Mouse (Mus musculus) inflammation-experienced regulatory T-cells, adult 6 months (primary cell): ENCODE measurements around the gene Vangl1. TPM values are rescaled to one million over a fixed set of nuclear protein-coding genes. Genes with fewer than 3 reads are reported as not detected.

ENCODE experiments used
- ATAC-seq: one replicate; pipeline ENCODE4 v1.8.0; 2017
- polyA plus RNA-seq, 3 experiments: library from polyadenylated mRNA; unstranded; fragments of 100-300 nt; shearing (Covaris generic); gene quantifications; one replicate each; pipeline ENCODE4 v1.2.1; 2017

Gene Vangl1
- polyA plus RNA-seq, 3 experiments from 2014 or later = 0.16 to 0.31 (median 0.17) TPM

DNA sequence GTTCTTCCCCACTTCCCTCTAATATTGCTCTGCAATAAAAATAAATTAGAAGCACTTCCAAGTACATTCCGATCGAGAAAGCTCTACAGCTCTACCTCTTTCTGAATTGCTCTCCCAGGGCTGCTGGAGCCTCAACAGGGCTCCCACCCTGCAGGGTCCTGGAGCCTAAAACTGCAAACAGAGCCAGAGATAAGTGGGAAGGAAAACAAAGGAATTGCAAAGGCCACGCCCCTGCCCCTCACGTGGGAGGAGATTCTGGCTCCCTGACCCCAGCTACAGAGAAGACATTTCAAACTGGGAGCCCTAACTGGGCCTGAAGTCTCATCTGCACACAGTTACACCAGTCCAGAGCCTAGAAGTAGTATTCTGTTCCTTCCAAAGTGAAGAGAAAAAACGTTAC lies 6.7 kb downstream of the Vangl1 start:
- no peak for ATAC-seq

DNA sequence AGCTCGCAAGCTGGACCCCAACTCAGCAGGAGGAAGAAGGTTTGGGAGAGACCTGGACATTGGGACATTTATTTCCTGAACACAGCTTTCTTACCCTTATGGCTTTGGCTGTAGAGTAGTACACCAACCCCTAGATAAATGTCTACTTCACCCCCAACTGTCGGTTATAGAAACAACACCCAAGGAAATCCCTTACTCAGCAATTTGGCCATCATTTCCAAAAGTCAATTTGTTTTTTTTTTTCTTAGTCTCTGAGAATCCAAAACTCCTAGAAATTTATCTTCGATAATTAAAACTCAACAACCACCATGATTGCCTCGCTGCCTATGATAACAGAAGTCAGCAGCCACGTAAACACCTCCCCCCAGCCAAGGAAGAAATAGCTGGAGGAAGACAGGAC lies 7.3 kb downstream of the Vangl1 start:
- no peak for ATAC-seq

DNA sequence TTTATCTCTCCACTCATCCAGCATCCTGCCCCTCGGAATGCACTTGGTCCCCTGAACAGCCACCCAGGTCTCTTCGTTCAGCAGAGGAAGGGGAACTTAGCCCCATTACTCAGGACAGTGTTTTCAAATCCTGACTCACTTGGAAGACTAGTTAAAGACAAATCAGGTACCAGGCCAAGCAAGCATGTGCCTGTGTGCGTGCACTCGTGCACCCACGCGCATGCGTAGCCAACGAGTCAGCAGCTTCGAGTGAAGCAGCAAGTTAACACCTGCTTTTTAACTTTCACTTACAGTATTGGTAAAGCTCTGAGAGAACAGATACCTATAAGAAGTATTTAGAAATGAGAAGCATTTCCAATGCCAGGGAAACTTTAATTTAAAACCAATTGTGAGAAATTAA lies 8.3 kb downstream of the Vangl1 start:
- no peak for ATAC-seq

DNA sequence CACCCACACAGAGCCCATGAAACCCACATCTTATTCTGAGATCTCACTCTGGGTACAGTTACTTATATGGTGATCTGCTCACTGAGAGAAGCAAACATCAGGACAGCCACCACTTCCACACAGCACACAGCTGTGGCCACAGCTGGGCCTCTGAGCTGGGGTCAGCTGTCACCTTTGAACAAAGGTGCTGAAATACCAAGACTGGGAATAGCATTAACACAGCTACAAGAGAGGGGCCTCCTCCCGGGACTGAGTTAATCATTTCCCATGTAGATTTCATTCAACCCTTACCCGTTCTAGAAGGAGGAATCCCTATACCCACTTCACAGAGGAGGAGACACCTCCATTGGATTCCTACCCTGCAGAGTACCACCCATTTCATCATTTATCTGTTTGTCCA lies 8.7 kb downstream of the Vangl1 start:
- ATAC-seq = no peak

DNA sequence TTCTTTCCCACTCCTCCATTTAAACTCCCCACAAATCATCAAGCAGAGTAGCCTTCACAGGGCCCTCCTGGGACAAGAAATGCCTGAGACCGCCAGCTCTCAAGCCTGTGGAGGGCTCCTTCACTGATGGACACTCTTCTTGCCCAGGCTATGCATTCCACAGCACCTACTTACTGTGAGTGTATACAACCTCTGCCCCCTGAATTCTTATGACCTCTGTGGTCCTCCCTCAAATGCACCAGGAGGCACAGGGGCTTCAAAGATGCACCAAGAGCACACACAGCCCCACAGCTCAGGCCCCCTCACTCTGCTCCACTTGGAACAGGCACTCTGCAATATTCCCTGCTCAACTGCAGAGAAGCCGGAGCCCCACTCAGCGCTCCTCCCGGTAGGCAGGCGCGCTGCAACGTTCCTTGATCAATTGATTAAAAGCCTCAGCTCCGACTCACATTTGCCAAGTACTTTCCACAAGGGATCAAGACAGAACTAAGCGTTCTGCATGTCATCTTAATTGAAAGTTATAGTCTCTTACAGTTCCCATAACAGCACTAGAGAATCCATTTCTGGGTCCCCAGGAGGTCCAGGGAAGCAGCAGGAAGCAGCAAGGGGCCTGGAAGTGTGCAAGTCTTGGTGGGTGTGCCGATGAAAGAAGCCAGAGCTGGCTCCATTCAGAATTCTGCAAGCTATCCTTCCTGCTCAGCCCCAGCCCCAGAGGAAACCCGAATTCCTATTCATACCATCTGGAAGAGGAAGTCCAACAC lies 10.0 kb downstream of the Vangl1 start:
- no peak for ATAC-seq

DNA sequence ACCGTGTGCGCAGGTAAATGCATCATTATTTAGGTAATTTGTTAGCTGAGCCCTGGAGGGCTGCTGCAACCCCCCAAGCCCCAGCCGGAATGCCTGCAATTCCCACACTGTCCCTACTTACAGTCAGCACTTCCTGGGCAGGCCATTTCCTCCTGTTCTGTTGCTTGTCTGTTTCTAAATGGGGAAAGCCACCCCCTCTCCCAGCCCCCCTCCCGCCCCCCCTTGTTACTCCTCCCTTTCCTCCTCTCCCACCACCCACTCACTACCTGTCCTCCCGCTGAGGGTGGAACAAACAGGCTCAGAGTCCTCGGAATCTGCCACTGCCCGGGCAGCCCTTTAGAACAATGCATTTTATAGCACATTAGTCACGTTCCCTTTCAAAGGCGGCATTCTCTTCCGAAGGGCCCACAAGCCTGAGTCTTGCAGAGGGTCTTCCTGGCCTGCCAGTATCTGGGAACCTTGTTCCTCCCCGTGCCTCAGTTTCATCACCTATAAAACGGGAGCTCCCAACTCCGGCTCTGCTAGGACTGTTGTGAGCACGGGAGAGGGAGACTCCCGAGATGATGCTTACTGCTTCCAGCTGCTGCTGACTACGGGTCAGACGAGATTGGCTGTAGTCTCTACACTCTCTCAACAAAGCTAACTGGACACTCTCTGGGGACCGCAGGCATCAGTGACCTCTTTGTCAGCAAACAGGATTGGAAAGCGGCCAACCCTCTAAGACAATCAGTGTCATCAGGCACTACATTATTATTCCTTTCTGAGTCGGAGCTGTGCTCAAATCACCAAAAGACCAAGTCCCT lies 10.8 kb downstream of the Vangl1 start:
- ATAC-seq = no peak

DNA sequence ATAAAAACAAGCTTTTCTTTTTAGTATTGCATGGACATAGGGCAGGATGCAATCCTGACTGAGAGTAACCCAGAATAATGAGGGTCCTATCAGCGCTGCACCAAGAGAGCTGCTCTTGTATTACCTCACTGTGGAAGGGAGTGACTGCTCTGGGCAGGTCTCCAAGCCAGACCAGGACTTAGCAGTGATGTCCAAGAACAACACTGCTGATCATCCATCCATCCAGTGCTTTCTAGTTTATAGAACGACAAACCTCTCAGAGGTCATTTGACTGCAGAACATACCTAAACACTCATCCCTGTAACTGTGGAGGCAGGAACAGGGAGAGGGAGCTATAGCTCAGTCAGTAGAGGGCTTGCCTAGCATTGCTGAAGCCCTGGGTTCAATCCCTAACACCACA lies 11.9 kb downstream of the Vangl1 start:
- no peak for ATAC-seq

DNA sequence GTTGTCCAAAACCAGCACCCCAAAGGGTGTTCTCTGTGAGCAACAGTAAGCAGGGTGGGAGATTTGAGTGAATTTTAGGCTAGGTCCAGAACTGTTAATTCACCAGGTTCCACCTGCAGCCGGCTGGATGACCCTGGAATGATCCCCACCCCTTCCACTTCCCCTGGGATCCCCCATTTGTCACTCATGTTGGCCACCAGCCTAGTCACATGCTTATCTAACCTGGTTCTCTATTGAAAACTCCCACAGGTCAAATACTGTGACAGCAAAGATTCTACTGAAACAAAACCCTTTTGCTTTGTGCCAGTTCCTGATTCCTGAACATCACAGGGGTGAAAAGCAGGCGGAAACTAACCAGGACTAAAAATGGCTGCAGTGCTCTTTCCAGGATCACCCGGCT lies 12.9 kb downstream of the Vangl1 start:
- ATAC-seq = no peak

DNA sequence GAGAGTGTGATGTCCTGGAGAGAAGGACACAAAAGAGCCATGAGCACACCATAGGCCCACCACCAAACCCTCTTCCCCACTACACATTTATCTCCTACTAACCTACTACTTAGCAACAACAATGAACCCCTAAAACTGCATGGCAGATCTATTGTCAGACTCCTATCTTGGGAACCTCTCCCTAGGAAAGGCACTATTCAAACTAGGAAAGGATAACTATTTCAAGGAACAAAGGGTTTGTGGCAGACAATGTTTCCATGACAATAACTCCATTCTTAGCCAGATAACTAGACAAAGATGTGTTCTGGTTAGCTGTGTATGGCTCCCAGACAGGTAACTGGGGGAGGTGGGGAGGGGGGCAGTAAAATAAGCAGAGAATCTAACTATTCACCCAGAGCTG lies 13.9 kb downstream of the Vangl1 start:
- no peak for ATAC-seq

DNA sequence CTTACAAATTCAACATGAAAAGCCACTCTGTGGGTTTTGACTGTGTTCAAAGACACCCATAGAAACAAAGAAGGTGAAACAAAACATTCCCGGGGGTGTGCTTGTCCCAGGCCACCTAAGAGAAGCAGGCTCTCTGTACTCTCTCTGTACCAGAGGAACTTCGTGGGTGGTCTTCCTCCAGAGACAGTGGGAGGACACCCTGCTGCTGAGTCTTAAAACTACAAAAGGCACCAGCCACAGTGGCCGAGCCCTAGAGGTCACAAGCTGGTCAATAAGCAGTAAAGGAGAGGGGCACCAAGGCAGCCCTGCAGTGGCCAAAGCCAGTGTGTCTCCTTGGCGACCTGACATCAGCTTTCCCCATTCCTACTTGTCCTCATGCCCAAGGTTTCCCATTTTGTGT lies 14.5 kb downstream of the Vangl1 start:
- no peak for ATAC-seq

DNA sequence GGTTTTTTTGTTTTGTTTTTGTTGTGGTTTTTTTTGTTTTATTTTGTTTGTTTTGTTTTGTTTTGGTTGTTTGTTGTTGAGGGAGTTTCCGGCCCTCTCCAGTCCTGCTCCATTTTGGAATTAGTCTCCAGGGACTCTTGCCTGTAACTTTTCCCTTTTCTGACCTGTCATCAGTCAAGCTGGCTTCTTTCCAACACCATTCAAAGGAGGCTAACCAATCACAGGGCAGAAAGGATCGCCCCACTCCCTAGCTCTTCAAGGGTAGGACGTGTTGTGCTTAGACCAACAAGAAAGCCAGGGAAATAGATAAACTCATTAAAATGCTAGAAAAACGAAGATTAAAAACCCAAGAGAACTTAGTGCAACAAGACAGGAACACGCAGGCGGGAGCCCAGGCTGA lies 15.5 kb downstream of the Vangl1 start:
- no peak for ATAC-seq

DNA sequence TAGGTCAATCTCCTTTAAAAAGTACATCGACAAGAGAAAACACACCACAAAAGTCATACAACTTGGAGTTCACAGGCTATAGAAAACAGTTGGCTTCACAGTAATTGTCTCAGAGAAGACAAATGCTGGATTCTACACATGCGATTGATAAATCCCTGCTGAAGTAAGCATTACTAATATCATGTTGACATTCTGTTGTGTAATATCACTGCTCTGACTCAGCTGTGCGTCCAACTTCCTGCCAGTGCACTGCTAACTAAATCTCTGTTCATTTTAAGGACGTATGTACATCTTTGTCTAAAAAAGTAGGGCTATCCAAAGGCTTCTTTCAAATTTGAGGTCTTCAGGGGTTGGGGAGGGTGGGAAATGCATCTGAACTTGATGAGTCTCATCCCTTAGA lies 17.1 kb downstream of the Vangl1 start:
- no peak for ATAC-seq

DNA sequence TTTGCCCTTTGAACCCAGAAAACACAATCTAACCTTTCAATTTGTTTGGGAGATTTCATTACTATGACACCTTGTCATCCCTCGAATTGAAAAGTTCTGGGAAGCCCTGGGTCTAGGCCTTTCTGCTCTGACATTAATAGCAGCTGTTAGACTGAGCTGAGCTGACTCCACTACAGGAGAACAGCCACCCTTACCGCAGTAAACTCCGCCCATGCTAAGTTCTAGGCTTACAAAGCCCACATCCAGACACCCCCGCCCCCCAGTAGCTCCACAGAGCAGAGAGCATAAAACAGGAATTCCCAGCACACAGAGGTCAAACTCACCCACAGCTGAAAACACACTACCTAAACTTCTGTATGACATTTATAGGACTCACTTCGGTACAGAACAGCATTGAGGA lies 19.8 kb downstream of the Vangl1 start:
- ATAC-seq = no peak

DNA sequence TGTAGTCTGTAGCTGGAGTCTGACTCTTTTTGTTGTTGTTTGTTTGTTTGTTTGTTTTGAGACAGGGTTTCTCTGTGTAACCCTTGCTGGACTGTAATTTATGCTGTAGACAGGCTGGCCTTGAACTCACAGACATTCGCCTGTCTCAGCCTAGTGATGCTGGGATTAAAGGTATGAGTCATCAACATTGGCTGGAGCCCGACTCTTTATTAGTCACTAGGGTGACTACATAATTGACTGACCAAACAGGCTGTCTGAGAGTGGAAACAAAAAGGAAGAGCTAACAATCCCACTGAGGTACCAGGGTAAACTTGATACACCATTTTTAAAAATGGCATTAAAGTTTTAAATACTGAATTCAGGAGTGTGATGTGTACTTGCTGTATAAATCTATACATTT lies 21.9 kb downstream of the Vangl1 start:
- ATAC-seq = no peak

DNA sequence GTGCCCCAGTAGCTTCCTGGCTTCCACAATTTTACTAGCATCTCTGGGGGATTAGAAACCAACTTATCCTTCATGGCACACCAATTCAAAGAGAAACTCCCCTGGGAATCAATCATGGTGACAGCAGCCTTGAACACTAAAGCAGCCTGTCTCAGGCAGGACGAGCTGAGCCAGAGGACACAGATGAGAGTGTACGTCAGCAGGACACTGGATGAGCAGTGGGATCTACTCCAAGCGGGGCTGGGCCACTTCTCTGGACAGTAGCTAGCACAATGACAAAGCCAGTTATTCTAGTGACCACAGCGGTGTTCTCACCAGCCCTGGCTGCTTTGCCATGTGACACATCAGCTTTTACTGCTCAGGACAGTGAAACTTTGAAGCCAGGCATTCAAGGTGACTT lies 23.3 kb downstream of the Vangl1 start:
- ATAC-seq = no peak

DNA sequence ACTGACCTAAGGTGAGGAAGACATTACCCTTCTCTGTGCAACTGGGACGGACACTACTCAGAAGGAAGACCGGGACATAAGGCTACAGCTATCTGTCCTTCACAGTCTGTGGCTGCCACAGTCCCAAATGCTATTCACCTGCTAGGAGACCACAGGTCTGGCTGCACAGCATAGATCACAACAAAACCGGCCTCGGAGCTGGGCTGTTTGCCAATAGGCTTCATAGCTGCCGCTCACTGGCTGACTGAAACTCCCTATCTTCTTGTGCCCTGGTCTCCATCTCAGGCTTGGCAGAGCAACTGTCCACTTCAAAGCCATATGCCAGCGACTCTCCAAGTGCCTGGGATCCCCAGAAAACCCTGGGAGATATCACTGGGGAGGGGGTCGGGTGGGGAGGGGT lies 23.7 kb downstream of the Vangl1 start:
- ATAC-seq = no peak

DNA sequence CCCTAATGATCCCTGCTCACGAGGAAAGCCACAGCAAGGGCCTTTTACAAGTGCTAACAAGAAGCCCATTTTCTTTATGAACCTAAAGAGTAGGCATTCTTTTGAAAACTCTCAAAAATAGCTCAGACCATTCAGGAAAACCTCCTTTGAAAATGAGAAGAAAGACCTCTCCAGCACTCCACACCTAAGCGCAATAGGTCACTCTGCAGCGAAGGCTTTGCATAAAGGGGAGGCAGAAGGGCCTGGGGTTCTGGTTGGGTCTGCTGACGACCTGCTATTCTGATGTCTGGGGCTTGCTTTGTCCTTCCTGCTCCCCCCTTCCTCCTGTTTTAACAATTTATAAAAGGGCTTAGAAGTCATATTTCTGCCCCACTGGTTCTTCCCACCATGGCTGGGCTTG lies 24.6 kb downstream of the Vangl1 start:
- no peak for ATAC-seq

DNA sequence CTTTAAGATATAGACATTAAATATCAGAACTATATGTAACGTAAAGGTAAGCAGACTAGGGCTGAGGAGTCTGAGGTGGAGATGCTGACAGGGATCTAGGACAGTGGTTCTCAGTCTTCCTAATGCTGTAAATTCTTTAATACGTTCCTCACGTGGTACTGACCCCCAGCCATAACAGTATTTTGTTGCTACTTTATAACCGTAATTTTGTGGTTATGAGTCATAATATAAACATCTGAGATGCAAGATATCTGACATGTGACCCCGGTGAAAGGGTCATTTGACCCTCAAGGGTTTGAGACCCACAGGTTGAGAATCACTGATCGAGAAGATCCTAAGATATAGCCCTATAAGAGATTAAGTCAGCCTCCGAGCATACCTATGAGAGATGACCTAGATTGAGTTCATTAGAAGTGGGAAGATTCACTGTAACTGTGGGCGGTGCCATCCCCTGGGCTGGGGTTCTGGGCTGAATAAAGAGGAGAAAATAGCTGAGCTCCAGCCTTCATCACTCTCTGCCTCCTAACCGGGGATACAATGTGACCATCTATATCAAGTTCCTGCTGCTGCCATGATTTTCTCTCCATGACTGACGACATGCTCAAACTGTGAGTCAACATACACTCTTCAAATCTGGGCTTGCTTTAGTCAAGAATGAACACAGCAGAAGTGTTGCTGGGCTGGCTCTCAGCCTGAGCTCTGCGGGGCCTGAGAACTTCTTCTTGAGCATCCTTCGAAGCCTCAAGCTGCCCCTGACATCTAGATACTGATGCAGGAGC lies 26.5 kb downstream of the Vangl1 start:
- ATAC-seq = no peak

DNA sequence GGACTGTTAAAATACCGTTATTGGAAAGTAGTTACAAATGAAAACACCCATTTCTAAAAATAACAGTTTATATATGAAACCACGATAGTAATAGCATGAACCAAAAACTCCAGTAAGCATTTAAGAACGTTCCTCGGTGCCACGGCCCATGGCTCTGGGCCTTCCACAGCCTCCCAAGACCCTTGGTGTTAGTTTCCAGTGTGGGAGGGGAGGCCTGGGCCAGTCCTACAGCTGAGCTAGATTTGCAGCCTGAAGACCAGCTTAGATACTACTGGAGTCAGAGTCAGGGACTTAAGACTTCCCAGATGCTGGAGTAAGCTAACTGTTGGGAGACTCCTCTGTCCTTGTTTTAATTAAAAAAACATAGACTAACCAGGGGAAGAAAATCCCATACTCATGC lies 28.4 kb downstream of the Vangl1 start:
- no peak for ATAC-seq

DNA sequence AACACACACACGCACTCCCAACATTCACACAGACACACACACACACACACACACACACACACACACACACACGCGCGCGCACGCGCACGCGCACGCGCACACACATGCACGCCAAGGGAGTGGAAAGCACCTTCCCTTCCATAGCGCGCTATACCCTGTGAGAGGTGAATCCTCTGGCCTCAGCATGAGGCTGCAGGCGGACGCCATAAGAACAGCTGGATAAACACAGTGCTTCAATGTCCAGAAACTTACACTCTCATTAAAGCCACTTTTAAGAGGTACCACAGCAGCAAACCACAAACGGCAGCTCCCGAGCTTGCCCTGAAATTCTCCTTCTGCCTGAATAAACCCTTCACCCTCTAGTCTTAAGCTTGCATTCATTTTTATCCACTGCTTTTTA lies 28.8 kb downstream of the Vangl1 start:
- ATAC-seq = no peak

DNA sequence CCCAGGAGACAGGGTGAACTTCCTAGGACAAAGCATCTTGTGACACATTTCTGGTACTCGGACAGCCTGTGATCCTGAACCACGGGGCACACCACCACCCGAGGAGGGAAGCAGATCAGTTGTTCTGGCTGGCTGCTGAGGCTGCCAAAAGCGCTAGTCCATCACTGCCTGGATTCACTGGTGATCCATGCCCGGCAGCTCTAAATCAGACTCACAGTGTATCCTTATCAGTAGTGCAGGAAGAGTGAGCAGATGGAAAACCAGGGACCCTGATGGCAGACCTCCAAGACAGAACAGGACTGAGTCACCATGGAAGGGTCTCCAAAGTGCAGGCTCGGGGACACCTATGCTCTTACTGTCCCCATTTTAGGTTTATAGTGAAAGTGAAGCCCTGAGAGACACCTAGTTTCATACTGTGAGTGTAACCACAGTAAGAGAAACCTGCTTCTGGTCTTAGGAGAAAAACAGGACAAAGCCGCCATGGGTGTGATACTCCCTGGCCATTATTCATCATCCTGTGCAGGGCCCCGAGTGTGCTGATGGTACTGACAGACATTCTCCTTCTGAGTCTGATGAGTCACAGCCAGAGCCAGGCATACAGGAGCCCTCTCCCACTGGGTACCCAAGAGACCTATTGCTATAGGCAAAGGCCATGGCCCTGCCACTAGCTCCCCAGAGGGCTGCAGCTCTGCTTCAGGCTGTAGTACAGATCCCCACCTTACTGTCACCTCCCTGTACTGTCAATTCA lies 30.2 kb downstream of the Vangl1 start:
- ATAC-seq = no peak

DNA sequence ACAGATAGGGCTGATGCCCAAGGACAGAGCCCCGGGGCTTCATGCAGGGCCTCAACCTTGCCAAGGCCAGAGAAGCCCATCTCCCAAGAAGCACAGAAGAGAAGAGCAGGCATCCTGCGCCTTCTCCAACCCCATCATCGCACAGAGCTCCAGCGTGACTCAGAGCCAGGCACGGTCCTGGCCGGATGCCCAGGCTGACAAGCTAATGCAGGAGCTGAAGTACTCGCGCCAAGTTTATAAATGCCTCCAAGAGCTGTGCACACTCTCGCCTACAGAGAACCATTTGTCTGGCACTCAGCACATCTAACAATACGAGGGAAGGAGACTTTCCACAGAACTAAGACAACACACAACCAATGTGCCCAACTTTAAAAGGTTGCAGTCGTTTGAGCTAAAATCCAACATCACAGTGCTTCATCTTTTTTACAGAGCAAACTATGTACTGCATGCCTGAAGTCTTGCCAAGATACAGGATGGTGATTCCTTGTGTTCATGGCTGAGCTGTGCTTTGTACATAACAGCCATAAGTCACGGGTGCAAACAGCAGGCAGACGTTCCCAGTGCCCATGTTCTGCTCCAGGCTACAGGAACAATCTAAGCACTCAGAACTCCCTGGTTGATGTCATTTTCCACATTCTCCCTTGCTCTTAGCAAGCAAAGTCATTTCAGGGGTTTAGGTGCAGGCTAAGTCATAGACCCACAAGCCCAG lies 35.1 kb downstream of the Vangl1 start:
- no peak for ATAC-seq
